Mouse (Mus musculus) thymus, adult 18-20 months (tissue): ENCODE measurements around the gene Srsf1.
A peak's percentile ranks its signal among the peaks of the same experiment; 100 is the strongest.

Experiments
- DNase-seq, 2 experiments: peaks; one replicate each; pipeline ENCODE4 v3.0.0; 2022; ENCODE audit warnings: mixed read lengths in 2 of 2

Gene Srsf1

GRCm38 (mm10) chr11:88075701-88076100 lies 28.5 kb downstream of the Srsf1 start:
- DNase-seq = no peak

- DNase-seq = no peak
These were observed 29.2 kb downstream of the Srsf1 start for GRCm38 (mm10) chr11:88076394-88076793.

GRCm38 (mm10) chr11:88083699-88084098 lies 36.5 kb downstream of the Srsf1 start:
- no peak for DNase-seq

- DNase-seq = peak; percentile 54 to 74
These were observed 39.8 kb downstream of the Srsf1 start for GRCm38 (mm10) chr11:88086737-88087627.

GRCm38 (mm10) chr11:88089150-88089549 lies 42.0 kb downstream of the Srsf1 start:
- DNase-seq = no peak

- no peak for DNase-seq
These were observed 43.1 kb downstream of the Srsf1 start for GRCm38 (mm10) chr11:88090293-88090692.

- peak in 1 of 2 experiments; percentile 34 for DNase-seq
These were observed 44.8 kb downstream of the Srsf1 start for GRCm38 (mm10) chr11:88091949-88092348.

GRCm38 (mm10) chr11:88097173-88097572 lies 50.0 kb downstream of the Srsf1 start:
- DNase-seq = no peak

- no peak for DNase-seq
These were observed 51.0 kb downstream of the Srsf1 start, which contains the start of gene Cuedc1 for GRCm38 (mm10) chr11:88098021-88098729. TSS of gene Cuedc1 (plus strand) at chr11:88098058.

GRCm38 (mm10) chr11:88098787-88099598 lies 51.8 kb downstream of the Srsf1 start:
- DNase-seq = peak; percentile 57 to 58

GRCm38 (mm10) chr11:88099599-88100023 lies 52.4 kb downstream of the Srsf1 start:
- DNase-seq = peak; percentile 34 to 39

GRCm38 (mm10) chr11:88100170-88100569 lies 53.0 kb downstream of the Srsf1 start:
- no peak for DNase-seq
